Mouse (Mus musculus) thymus, adult 18-20 months (tissue): ENCODE data around the gene Slc25a20.

Experiments used
- DNase-seq, 2 experiments: peaks; one replicate each; pipeline ENCODE4 v3.0.0; 2022; ENCODE audit warnings: mixed read lengths in 2 of 2

The Slc25a20 gene

DNA sequence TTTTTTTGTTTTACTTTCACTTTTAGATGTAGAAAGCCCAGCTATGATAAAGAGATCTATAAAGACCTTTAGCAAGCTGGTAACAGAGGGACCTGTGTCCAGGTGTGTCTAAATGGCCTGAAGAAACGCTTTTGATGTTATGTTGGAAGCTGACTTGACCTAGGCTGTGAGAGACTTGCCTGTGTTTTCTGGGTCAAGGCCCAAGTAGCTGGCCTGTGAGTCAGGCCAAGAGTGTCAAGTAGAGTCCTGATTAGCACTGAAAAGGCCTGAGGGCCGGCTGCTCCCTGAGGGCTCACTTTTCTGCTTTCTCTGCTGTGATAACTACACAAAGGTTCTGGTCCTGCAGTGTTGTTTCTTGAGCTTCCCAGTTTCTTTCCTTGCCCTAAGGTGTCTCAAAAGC is 25.8 kb downstream of the Slc25a20 start:
- no peak for DNase-seq

DNA sequence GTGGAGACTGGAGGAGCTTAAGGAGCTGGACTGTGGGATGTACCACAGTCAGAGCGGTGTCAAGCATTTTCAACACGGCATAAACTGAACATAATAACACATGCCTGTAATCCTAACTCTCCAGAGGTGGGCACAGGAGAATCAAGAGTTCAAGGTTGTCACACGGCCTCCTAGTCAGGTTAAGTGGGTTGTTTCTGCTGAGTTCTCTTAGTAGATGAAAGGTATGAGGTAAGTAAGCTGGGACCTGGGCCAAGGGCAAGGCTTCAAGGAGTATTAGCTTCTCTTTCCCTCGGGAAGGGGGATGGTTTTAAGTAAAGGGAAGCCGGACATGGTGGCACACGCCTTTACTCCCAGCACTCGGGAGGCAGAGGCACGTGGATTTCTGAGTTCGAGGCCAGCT is 26.6 kb downstream of the Slc25a20 start:
- DNase-seq, result no peak

DNA sequence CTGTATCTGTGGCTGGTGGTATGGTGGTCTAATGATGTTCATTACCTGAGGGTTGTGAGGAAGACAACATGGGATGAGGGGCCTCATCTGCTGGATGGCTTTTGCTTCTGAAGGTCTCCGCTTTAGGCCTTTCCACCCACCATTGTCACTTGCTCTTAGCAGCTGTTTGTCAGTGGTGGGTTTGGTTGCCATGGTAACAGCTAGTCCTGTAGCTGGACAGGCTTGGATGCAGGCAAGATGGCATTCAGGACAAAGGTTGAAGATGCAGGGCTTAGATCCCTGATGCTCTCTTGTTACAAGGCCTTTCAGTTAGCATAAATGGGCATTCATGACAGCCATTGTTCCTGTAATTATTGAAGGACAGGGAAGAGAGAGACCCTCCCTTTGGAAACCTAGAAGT is 27.2 kb downstream of the Slc25a20 start, which contains the start of gene Prkar2a:
Prkar2a (plus strand) TSS at position 209 of the 400 bp plus-strand sequence.
- DNase-seq, result no peak

DNA sequence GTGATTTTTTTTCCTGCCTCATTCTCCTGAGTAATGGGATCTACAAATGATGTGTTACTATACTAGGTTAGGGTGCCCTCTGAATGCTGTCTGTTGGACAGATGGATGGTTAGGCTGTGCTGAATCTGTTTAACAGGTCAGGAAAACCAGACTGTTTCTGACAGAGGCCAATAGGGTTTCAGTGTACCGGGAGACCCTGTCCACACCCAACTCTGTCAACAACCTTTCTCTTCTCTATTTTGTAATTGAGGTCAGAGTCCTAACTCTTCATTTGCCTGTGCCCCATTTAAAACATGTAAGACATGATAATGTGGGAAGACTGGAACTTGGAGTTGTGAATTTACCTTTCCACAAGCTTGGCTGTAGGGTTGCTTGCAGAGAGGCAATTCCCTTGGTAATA is 28.1 kb downstream of the Slc25a20 start:
- DNase-seq, result no peak

DNA sequence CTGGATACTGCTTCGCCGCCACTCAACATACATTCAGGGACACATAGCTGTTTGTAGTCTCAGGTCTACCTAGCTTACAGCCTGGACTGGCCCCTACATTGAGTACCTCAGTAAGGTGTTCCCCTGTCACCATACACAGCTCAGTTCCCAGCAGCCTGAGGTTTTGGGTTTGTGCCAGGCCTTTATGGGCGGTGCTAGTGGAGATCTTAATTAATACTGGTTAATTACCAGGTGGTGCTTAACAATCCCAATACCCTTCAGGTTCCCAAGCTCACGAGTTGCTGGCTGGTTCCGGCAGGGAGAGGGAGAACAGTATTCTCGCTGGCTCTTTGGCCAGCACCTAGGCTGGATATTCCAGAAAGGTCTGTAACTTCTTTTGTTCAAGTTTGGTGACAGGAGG is 29.0 kb downstream of the Slc25a20 start:
- no peak for DNase-seq

DNA sequence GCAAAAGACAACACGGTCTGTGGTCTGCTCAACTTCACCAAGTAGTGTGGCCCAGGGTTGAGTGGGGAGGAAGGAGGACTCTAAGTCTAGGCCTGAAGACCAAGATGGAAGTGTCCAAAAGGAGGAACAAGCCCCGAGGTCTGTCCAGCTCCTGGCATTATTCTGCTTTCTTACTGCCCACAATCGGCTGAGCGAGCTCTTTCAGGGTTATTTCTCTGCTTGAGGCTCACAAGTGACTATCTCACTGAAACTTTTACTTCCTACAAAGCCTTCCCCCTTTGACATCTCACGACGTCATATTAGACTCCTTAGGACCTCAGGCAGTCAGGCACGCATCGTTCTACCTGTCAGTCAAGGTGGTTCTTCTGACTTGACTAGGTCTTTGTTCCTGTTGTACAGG is 29.5 kb downstream of the Slc25a20 start:
- DNase-seq, result no peak

DNA sequence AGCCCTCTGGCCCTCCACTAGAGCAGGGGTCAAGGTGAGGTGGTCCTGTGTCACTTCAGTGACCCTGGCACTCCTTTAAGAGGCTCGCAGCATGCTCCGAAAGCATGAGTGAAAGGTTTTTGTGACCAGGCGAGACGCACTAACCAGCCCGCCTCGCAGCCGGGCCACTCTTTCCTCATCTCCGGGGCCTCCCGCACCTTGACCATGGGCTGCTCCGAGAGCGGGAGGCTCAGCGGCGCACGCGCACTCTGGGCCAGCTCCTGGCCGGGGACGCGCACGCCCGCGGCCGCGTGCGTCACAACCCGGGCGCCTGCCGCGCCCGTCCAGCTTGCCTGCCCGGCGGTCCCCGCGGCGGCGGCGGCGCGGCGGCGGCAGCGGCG is 29.9 kb downstream of the Slc25a20 start:
- DNase-seq, result peak; percentile 33 to 47

DNA sequence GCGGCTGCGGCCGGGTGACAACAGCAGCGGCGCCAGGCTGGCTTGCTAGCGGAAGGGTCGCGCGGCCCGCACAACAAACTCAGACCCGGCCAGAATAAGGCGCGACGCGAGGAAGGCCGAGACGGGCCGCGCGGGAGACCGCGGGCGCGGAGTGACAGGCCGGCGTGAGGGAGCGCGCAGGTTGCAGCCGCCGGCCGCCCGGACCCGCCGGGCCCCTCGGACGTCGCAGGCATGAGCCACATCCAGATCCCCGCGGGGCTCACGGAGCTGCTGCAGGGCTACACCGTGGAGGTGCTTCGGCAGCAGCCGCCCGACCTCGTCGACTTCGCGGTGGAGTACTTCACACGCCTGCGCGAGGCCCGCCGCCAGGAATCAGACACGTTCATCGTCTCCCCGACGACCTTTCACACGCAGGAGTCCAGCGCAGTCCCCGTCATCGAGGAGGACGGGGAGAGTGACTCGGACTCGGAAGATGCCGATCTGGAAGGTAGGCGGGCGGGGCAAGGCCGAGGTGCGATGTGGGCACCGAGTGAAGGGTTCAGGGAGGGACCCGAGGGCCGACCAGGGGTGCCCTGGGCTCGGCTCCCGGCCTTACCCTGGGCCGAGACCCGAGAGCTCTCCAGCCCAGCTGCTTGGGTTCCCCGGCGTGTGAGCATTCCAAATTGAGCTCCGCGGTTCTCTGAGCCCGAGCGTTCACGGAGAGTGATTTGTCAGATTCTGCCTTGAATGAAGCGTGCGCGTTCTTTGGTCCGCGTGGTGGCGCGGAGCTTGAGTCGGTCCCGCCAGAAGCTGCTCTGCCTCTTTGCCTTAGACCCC is 30.5 kb downstream of the Slc25a20 start:
- peak; percentile 15 for DNase-seq

DNA sequence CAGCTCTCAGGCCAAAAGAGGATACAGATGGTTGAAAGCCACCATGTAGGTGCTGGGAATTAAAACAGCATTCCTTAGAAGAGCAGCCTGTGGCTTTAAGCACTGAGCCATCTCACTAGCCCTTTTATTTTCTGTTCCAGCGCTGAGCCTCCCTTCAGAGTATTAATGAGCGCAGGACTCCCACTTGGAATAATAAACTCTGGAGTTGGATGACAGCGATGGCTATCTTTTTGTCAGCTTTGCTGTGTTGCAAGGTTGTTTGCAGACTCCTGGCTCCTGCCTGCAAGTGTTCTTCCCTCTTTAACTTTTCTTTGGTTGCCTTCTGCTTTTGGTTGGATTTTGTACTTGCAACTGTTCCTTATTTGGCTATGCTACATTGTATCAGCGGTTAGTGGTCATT is 32.1 kb downstream of the Slc25a20 start:
- no peak for DNase-seq

DNA sequence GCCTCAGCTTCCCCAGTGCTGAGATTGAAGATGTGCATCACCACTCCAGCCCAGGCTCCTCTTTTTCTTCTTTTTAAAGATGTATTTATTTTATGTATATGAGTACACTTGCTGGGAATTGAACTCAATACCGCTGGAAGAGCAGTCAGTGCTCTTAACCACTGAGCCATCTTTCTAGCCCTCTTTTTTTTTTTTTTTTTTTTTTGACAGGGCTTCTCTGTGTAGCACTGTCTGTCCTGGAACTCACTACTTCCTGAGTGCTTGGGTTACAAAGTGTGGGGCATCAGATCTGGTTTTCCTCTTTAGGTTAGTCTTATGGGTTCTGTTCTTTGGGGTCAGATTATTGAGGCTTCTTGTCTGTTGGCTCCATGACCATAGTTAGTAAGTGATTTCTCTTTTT is 32.6 kb downstream of the Slc25a20 start:
- DNase-seq, result no peak

DNA sequence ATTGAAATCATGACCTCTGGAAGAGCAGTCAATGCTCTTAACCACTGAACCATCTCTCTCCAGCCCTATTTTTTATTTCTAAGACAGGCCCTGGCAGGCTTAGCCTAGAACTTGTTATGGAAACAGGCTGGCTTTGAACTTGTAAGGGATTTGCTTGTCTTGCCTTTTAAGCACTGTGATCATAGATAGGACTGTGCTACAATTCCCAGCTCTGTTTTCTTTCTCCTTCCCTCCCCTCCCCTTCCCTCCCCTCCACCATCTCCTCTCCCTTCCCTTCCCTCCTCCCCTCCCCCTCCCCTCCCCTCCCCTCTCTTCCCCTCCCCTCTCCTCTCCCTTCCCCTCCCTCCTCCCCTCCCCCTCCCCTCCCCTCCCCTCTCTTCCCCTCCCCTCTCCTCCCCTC is 40.6 kb downstream of the Slc25a20 start:
- no peak for DNase-seq

DNA sequence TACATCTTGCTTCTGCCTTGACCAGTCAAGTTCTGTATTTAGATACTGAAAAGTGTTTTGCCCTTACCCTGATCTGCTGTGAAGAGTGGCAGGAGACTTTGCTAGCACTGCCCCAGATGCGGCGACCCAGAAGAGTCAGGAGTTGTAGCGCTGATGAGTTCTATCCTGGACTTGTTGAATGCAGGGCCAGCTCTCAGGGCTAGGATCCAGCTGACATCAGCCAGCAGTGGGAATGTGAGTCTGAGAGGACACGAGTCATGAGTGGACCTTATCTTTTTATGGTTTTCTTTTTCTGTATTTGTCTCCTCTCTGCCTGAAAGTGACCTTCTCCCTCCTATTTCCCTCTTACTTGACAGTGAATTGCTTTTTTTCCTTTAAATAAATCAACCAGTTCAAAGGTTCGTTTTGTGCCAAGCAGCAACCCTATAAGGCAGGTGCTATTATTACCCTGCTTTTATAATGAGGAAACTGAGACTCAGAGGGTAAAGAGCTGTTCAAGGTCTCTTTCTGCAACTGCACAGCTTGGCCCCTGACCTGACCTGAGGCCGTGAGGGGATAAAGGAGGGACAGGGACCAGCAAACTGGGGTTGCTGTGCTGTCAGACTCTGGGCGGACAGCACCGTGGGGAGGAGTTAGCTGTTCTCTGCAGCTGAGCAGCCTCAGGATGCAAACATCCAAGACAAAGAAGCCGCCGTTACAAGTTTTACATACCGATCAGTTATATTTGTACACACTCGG is 41.7 kb downstream of the Slc25a20 start:
- no peak for DNase-seq

DNA sequence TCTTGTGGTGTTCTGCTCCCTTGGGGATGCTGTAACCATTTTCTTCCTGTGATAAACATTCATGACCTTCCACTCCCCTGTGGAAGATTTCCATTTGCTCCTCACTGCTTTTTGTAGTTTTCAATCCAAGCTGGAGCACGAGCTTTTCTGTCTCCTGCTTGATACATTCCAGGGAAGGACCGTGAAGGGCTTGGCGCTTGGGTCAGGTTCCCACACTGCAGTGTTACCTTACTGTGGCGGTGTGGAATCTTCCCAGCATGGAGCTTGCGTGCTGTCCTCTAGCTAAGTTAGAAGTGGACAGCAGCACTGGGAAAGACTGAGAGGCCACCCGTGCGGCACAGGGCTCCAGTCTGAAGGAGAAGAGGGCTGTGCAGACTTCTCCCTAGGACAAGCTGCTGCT is 42.7 kb downstream of the Slc25a20 start:
- DNase-seq, result no peak

DNA sequence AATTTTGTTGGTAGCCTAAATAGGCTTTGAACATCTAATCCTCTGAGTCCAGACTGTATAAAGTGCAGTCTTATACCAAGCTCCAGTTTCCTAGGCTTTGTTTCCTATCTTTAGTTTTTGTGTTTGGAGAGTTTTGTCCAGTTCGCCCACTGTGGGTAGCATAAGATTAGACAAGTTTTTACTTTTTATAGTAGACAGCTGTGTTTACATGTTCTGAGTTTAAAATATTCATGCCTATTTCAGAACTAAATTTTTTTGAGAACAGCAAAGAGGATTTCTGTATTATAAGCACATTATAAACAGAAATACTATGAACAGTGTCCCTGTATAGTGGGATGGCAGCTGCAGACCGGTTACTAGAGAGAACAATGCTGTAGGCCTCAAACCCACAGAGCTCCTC is 45.3 kb downstream of the Slc25a20 start:
- no peak for DNase-seq

DNA sequence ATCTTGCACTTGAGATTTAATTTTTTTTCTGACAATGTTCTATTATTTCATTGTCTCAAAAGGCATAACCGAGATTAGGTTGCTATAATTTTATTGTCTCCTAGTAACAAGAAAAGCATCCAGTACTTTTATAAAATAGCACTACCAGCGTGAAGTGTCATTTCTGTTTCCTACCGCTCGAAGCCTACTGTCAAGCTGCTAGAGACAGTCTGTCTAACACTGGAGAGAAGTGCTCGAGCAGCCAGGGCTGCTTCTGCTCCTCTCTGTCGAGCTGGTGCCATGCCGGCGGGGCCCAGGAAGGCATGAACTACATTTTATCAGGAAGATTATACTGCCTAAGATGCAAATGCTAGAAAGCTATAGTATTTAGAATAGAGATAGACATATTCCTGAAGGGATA is 46.9 kb downstream of the Slc25a20 start:
- DNase-seq, result no peak

DNA sequence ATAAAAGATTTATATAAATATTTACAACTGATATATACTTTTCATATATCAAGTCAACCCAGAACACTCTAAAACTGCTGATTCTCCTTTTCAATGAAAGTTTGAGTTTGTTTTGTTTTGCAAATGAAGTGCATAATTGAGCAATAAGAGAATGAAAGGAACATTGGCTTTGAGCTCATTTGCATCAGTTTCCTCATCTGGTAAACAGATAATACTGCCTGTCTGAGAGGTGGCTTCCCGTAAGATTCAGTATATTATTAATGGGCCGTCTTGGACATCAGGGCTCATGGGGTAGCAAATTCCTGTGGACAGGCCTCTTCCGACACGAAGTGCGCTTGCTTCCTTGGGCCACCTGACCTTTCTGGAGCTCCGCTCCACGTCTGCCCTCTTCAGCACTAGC is 48.9 kb downstream of the Slc25a20 start:
- no peak for DNase-seq

DNA sequence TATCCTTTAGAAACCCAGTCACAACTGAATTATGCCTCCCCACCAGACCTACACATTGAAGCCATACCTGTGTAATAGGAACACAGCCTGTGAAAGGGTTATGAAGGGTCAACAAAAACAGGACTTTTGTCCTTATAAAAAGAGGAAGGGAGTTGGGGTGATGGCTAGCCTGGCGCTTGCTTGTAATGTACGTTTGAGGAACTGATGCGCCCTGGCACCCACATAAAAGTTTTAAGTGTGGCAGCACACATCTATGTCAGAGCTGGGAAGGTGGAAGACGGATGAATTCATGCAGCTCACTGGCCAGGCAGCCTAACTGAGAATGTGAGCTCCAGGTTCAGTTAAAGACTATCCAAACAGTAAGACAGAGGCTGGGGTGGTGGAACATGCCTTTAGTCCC is 54.3 kb downstream of the Slc25a20 start:
- DNase-seq, result no peak

DNA sequence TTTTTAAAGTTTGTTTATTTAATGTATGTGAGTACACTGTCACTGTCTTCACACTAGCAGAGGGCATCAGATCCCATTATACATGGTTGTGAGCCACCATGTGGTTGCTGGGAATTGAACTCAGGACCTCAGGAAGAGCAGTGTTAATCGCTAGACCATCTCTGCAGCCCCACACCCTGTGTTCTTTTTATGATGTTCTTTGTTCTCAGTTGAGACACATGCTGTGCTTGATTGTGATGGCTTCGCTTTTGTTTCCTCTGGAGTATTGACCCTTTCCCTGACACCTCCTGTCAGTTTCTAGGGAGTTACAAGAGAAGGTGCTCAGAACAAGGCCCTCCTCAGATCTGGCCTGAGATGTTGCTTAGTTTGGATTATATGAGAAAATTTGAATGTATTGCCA is 61.9 kb downstream of the Slc25a20 start:
- no peak for DNase-seq

DNA sequence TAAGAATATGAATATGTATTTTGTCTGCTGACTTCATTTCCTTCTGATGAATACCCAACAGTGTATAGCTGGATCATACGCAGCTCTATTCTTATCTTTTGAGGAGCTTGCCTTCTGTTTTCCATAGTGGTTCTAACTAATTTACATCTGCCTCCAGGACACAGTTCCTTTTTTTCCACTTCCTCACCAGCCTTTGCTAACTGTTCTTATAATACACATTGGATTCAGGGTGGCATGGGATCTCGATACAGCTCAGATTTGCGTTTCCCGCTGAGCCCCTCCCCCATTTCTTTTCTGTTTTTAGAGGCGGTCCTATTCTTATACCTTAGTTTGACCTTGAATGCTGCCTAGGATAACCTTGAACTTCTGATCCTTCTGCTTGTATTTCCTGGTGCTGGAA is 64.2 kb downstream of the Slc25a20 start:
- DNase-seq, result no peak

DNA sequence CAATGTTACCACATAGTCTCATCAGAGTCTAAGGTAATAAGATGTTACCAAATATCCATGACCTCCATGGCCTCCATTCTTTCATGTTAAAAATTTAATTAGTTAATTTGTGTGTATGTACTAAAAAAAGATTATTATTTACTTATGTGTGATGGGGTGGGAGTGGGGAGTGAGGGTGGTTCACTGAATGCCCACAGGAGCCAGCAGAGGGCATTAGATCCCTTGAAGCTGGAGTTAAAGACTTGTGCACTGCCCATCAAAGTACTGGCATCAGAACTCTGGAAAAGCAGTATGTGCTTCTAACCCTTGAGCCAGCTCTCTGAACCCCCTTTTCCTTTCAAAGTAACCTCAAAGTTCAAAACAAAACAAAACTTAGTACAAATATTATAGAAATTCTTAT is 67.2 kb downstream of the Slc25a20 start:
- no peak for DNase-seq

DNA sequence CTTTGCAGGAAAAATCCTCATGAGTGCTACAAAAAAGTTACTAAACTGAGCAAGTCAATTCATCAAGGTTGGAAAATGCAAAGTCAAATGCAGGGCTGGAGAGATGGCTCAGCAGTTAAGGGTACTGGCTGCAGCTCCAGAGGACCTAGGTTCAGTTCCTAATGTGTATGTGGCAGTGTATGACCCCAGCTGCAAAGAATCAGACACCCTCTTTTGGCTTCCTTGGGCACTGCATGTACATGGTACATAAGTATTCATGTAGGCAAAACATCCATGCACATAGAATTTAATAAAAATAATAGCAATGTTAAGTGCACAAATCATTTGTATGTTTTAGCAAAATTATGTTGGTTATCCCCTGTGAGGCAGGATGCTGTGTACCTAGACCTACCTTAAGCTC is 70.6 kb downstream of the Slc25a20 start:
- no peak for DNase-seq
